Mouse (Mus musculus) neural tube, embryonic 15.5 days (tissue): Measurements from ENCODE around the gene Frs3. TPM values are rescaled to one million over a fixed set of nuclear protein-coding genes. Genes with fewer than 3 reads are reported as not detected.

Experiments used
- ATAC-seq: fragments of 200-750 bp; cut with Nextera tagmentation; 2 replicates; pipeline ENCODE4 v1.8.0; 2017; ENCODE audit warnings: mild to moderate bottlenecking, moderate TSS enrichment, moderate library complexity; ENCODE audit not compliant: low FRiP score
- H3K27ac ChIP-seq: fragments of 300-500 bp; sonication (generic); replicated peaks from 2 replicates; pipeline ENCODE4 v1.5.1; 2015; ENCODE audit warnings: mild to moderate bottlenecking, inconsistent platforms
- H3K27me3 ChIP-seq: fragments of 300-500 bp; sonication (generic); replicated peaks from 2 replicates; pipeline ENCODE4 v1.6.1; 2015; ENCODE audit warnings: inconsistent platforms
- H3K36me3 ChIP-seq: fragments of 300-500 bp; sonication (generic); 2 replicates; pipeline ENCODE4 v1.6.1; 2015; ENCODE audit warnings: inconsistent platforms
- H3K4me1 ChIP-seq: fragments of 300-500 bp; sonication (generic); 2 replicates; pipeline ENCODE4 v1.6.1; 2015; ENCODE audit warnings: inconsistent platforms
- H3K4me2 ChIP-seq: fragments of 300-500 bp; sonication (generic); 2 replicates; pipeline ENCODE4 v1.6.1; 2015; ENCODE audit warnings: inconsistent platforms, mild to moderate bottlenecking, moderate library complexity
- H3K4me3 ChIP-seq: fragments of 300-500 bp; sonication (generic); replicated peaks from 2 replicates; pipeline ENCODE4 v1.5.1; 2015; ENCODE audit warnings: mild to moderate bottlenecking, inconsistent platforms
- H3K9ac ChIP-seq: fragments of 300-500 bp; sonication (generic); replicated peaks from 2 replicates; pipeline ENCODE4 v1.6.1; 2015; ENCODE audit warnings: mild to moderate bottlenecking, inconsistent platforms
- H3K9me3 ChIP-seq: fragments of 300-500 bp; sonication (generic); replicated peaks from 2 replicates; pipeline ENCODE4 v1.6.1; 2016; ENCODE audit warnings: inconsistent platforms
- WGBS: fragments of 180-500 bp; shearing (Covaris S2); methylation state at CpG from one replicate; pipeline ENCODE4 v1.1.7; 2015; ENCODE audit warnings: mixed read lengths; 5-methylcytosine and 5-hydroxymethylcytosine counted together
- polyA plus RNA-seq: library from polyadenylated mRNA; unstranded; fragments of >200 nt; fragmentation: Nextera tagmentation; extraction: Ambion mirVana; gene quantifications from 2 replicates; pipeline ENCODE4 v1.2.1, GENCODE M21; 2015

Frs3 gene
- polyA plus RNA-seq, 1 experiment from 2014 or later = 60.6 TPM

- WGBS = 77% methylated on average over 3 of the region's 3 CpGs
- H3K9me3 ChIP-seq = no peaks in the 10 kb centered on the region
Measured at GRCm38 (mm10) chr17:47707961-47708360, 19.1 kb downstream of the Frs3 start.

GRCm38 (mm10) chr17:47708972-47709371 lies 20.1 kb downstream of the Frs3 start:
- Histone ChIP-seq H3K9ac (no peak overlapping the region), H3K27me3 (no peaks in the 10 kb centered on the region), H3K4me3 (no peak overlapping the region), H3K36me3 (0 out of 2 replicates have a peak, but pooled peaks cover 8% of the 10 kb centered on the region), H3K4me2 (no peak overlapping the region), H3K9me3 (no peaks in the 10 kb centered on the region), H3K4me1 (peaks cover 4% of the 10 kb centered on the region; the same call in 1 of the 2 replicates), H3K27ac (no peak overlapping the region)
- ATAC-seq = no peak
- WGBS = 78% methylated on average over 4 of the region's 4 CpGs

More at GRCm38 (mm10) chr17:47707961-47708360, 19.1 kb downstream of the Frs3 start:
- H3K4me2 ChIP-seq = no peak overlapping the region
- no peak overlapping the region for H3K27ac ChIP-seq
- no peak for ATAC-seq
- H3K27me3 ChIP-seq = 0 out of 2 replicates have a peak, but pooled peaks cover 1% of the 10 kb centered on the region
- no peak overlapping the region for H3K9ac ChIP-seq
- no peak overlapping the region for H3K4me3 ChIP-seq
- H3K4me1 ChIP-seq = peaks cover 2% of the 10 kb centered on the region; the same call in 1 of the 2 replicates
- H3K36me3 ChIP-seq = peaks cover 16% of the 10 kb centered on the region

- H3K4me3 ChIP-seq = no peak overlapping the region
- H3K36me3 ChIP-seq = no peaks in the 10 kb centered on the region
- no peaks in the 10 kb centered on the region for H3K27me3 ChIP-seq
- no peak for ATAC-seq
- no peak overlapping the region for H3K4me2 ChIP-seq
- no peak overlapping the region for H3K9ac ChIP-seq
- H3K4me1 ChIP-seq = peaks cover 4% of the 10 kb centered on the region; the same call in 1 of the 2 replicates
- 73% methylated on average over 3 of the region's 3 CpGs for WGBS
- no peak overlapping the region for H3K27ac ChIP-seq
- H3K9me3 ChIP-seq = no peaks in the 10 kb centered on the region
Measured at GRCm38 (mm10) chr17:47710036-47710435, 21.2 kb downstream of the Frs3 start.

GRCm38 (mm10) chr17:47711883-47712282 lies 23.1 kb downstream of the Frs3 start:
- Histone ChIP-seq H3K9ac (no peak overlapping the region), H3K36me3 (no peaks in the 10 kb centered on the region), H3K4me3 (no peak overlapping the region), H3K4me1 (peaks cover 4% of the 10 kb centered on the region; the same call in 1 of the 2 replicates), H3K9me3 (no peaks in the 10 kb centered on the region), H3K27ac (no peak overlapping the region), H3K4me2 (no peak overlapping the region), H3K27me3 (no peaks in the 10 kb centered on the region)
- WGBS = 83% methylated on average over 6 of the region's 6 CpGs
- ATAC-seq = no peak

GRCm38 (mm10) chr17:47712889-47713571 lies 24.2 kb downstream of the Frs3 start:
- H3K4me3 ChIP-seq = no peak overlapping the region
- H3K9ac ChIP-seq = no peak overlapping the region
- no peaks in the 10 kb centered on the region for H3K36me3 ChIP-seq
- no peak for ATAC-seq
- no peaks in the 10 kb centered on the region for H3K9me3 ChIP-seq
- peaks cover 4% of the 10 kb centered on the region; the same call in 1 of the 2 replicates for H3K4me1 ChIP-seq
- 51% methylated on average over 22 of the region's 22 CpGs for WGBS
- H3K27ac ChIP-seq = no peak overlapping the region
- no peaks in the 10 kb centered on the region for H3K27me3 ChIP-seq
- H3K4me2 ChIP-seq = no peak overlapping the region

- no peaks in the 10 kb centered on the region for H3K36me3 ChIP-seq
- H3K27ac ChIP-seq = no peak overlapping the region
- peaks cover 4% of the 10 kb centered on the region; the same call in 1 of the 2 replicates for H3K4me1 ChIP-seq
- H3K4me2 ChIP-seq = no peak overlapping the region
- no peak for ATAC-seq
- WGBS = 67% methylated on average over 3 of the region's 3 CpGs
- no peak overlapping the region for H3K9ac ChIP-seq
- H3K27me3 ChIP-seq = no peaks in the 10 kb centered on the region
- H3K4me3 ChIP-seq = no peak overlapping the region
- no peaks in the 10 kb centered on the region for H3K9me3 ChIP-seq
Measured at GRCm38 (mm10) chr17:47715037-47715436, 26.2 kb downstream of the Frs3 start.

GRCm38 (mm10) chr17:47721183-47721582 lies 32.4 kb downstream of the Frs3 start:
- no peaks in the 10 kb centered on the region for H3K27me3 ChIP-seq
- no peak overlapping the region for H3K9ac ChIP-seq
- no peak overlapping the region for H3K27ac ChIP-seq
- no peak overlapping the region for H3K4me3 ChIP-seq
- ATAC-seq = no peak
- H3K4me1 ChIP-seq = no peaks in the 10 kb centered on the region
- WGBS = 90% methylated on average over 4 of the region's 4 CpGs
- H3K4me2 ChIP-seq = no peak overlapping the region
- H3K9me3 ChIP-seq = no peaks in the 10 kb centered on the region
- no peaks in the 10 kb centered on the region for H3K36me3 ChIP-seq

GRCm38 (mm10) chr17:47726566-47726965 lies 37.7 kb downstream of the Frs3 start, which contains the start of gene Pgc:
Gene Pgc (plus strand): TSS chr17:47726842.
- Histone ChIP-seq H3K36me3 (no peaks in the 10 kb centered on the region), H3K27me3 (peaks cover 4% of the 10 kb centered on the region; the same call in 1 of the 2 replicates), H3K4me2 (no peak within 1 kb of the TSS), H3K9ac (no peak within 1 kb of the TSS), H3K27ac (no peak within 1 kb of the TSS), H3K9me3 (no peaks in the 10 kb centered on the region), H3K4me1 (no peaks in the 10 kb centered on the region), H3K4me3 (no peak within 1 kb of the TSS)
- no peak for ATAC-seq
- WGBS = 77% methylated on average over 11 of the region's 11 CpGs

- 57% methylated on average over 24 of the region's 24 CpGs for WGBS
- no peak overlapping the region for H3K4me3 ChIP-seq
- no peaks in the 10 kb centered on the region for H3K4me1 ChIP-seq
- no peak overlapping the region for H3K9ac ChIP-seq
- no peak overlapping the region for H3K27ac ChIP-seq
- H3K36me3 ChIP-seq = no peaks in the 10 kb centered on the region
- no peaks in the 10 kb centered on the region for H3K9me3 ChIP-seq
- H3K4me2 ChIP-seq = no peak overlapping the region
- ATAC-seq = no peak
- peaks cover 4% of the 10 kb centered on the region; the same call in 1 of the 2 replicates for H3K27me3 ChIP-seq
Measured at GRCm38 (mm10) chr17:47730633-47731575, 42.1 kb downstream of the Frs3 start.

GRCm38 (mm10) chr17:47735553-47736100 lies 46.8 kb downstream of the Frs3 start:
- Histone ChIP-seq H3K9me3 (no peaks in the 10 kb centered on the region), H3K4me3 (no peak overlapping the region), H3K27me3 (peaks cover 18% of the 10 kb centered on the region), H3K4me2 (no peak overlapping the region), H3K27ac (no peak overlapping the region), H3K9ac (no peak overlapping the region), H3K36me3 (no peaks in the 10 kb centered on the region), H3K4me1 (peaks cover 26% of the 10 kb centered on the region)
- WGBS = 70% methylated on average over 14 of the region's 14 CpGs
- no peak for ATAC-seq

GRCm38 (mm10) chr17:47736856-47737255 lies 48.0 kb downstream of the Frs3 start, which contains the start of gene Tfeb:
Gene Tfeb (plus strand): TSS chr17:47737030.
- H3K4me1 ChIP-seq = peaks cover 26% of the 10 kb centered on the region
- peaks cover 21% of the 10 kb centered on the region for H3K27me3 ChIP-seq
- H3K4me2 ChIP-seq = peak within 1 kb of the TSS; percentile 96
- WGBS = 1% methylated on average over 44 of the region's 47 CpGs
- H3K36me3 ChIP-seq = no peaks in the 10 kb centered on the region
- peak within 1 kb of the TSS; percentile 54 for H3K27ac ChIP-seq
- peak; percentile 73 for ATAC-seq
- no peaks in the 10 kb centered on the region for H3K9me3 ChIP-seq
- H3K4me3 ChIP-seq = peak within 1 kb of the TSS; percentile 65
- H3K9ac ChIP-seq = peak within 1 kb of the TSS; percentile 53
